Mouse (Mus musculus) brain, embryonic 18.5 days (tissue): ENCODE measurements at regions not wholly inside any gene's neighbourhood (a gene's known extent, or its start where the extent isn't known, plus 50 kb on each side); places are given as distances from the start of the nearest gene placed in this dataset.
A peak's percentile ranks its signal among the peaks of the same experiment; 100 is the strongest.
"Not testable (repeated sequence)": the region's sequence is repeated elsewhere in the genome, so short reads cannot be mapped to it uniquely, and the experiment has no call there.

Source experiments
- DNase-seq: peaks from one replicate; pipeline ENCODE4 v3.0.0-alpha.2; 2012; ENCODE audit warnings: low read depth, low spot score

GRCm38 (mm10) chrX:157107747-157108146 lies 307.4 kb downstream of the Phex start:
- no peak for DNase-seq

GRCm38 (mm10) chrX:157080025-157080424 lies 335.1 kb downstream of the Phex start:
- no peak for DNase-seq

DNA sequence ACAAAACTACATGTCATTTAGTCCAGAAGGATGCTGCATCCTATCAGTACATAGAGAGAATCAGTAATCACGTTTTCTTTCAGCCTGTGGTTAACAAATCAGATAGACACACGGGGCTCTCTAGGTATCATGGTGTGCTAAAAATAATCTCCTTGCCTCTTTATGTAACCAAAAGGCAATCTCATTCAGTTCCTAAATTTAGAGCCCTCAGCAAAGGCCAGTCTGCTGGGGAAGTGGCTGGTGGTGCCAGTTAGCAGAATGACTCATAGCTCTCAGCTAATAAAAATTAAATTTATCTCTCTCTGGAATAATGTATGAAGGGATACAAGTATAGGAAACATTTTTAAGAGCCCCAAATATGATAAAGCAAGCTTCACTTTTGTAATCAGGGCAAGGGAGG lies 335.5 kb downstream of the Phex start:
- no peak for DNase-seq

DNA sequence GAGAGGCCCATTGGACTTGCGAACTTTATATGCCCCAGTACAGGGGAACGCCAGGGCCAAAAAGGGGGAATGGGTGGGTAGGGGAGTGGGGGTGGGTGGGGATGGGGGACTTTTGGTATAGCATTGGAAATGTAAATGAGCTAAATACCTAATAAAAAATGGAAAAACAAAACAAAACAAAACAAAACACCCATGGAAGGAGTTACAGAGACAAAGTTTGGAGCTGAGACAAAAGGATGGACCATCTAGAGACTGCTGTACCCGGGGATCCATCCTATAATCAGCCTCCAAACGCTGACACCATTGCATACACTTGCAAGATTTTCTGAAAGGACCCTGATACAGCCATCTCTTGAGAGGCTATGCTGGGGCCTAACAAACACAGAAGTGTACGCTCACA lies 337.1 kb downstream of the Phex start:
- not testable (repeated sequence) for DNase-seq

GRCm38 (mm10) chrX:157076193-157076592 lies 338.9 kb downstream of the Phex start:
- no peak for DNase-seq

DNA sequence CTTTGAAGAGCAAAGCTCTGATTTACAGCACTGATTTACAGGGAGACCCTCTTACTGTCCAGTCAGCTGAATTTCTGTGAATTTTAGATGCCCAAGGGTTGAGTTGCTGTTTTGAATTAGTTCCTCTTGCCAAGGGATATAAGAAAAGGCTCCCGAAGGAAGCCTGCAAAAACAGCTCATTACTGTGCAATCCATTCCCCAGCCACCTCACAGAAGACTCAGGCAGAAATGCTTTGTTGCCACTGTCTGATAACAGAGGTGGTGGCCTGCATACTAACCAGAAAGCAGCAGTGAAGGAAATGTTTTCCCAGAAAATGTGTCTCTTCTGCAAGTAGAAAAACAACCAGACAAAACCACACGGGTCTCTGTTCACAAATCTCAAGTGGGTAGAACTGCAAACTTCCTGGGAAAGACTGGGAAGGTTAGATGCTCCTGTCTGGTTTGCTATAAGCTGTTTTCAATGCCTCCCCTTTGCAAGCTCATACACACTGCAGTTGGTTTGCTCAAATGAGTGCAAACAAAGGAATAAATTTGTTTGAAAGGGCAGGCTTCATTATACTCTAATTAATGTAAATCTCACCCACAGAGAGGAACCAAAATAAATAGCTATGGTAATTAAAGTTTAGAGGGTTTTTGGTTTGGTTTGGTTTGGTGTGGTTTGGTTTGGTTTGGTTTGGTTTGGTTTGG lies 363.3 kb downstream of the Phex start:
- peak; percentile 4 for DNase-seq

DNA sequence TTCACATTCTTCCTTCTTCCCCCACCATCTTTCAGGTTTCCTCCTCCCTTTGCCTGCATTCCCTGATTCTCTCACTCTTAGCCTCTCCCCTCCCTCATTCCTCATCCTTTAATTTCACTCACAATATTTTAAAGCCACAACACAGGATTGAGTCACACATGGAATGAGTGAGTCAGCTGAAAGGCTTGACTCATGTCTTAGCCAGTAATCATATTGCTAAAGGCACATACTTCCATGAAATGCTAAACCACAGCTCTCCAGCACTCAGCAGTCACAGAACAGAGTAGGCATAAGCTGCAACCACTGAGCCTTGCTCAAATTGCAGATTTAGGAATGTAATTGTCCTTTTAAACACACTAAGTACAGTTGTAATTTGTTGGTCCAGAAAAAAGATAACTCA lies 386.2 kb downstream of the Phex start:
- DNase-seq, result no peak

- no peak for DNase-seq
These were observed 390.8 kb downstream of the Phex start for GRCm38 (mm10) chrX:157024343-157024742.

DNA sequence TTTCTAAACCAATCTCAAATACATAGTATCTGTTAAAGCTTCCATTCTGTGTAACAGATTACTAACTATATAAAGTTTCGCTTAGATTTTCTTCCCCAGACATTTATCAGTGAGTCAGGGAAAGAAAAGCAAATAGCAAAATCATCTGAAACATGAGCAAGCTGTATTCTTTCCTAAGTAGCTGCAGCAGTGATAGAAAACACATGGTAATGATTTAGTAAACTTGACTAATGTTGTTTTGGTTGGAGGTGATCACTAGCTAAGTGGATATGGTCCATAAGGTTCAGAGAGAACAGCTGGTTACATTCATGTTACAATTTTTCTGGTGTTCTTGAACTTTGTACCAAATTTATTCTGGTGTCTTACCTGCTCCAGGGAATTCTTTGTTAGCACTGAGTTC lies 393.3 kb downstream of the Phex start:
- no peak for DNase-seq

GRCm38 (mm10) chrX:157020337-157020736 lies 394.8 kb downstream of the Phex start:
- no peak for DNase-seq

DNA sequence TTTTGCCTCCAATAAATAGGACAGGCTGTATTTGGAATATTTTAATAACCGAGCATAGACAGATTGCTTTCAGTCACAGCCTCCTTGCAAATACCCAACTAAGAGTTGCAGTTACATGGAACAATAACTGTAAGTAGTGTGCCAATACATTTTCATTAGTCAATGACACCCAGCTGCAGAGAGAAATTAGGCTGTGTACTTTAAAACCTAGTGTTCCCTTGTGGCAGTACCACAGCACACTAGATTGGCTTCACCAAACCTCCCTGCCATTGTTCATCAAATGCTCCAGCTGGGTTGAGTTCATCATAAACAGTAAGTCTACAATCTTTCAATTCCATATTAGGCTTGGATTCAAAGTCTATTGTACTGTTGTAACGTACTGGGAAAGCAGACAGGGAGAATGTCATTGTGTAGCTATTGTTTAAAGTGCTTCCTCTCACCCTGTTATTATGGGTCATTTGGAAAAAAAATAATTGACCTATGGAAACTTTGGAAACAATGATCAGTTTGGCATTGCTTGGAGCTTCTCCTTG lies 425.1 kb downstream of the Phex start:
- no peak for DNase-seq

DNA sequence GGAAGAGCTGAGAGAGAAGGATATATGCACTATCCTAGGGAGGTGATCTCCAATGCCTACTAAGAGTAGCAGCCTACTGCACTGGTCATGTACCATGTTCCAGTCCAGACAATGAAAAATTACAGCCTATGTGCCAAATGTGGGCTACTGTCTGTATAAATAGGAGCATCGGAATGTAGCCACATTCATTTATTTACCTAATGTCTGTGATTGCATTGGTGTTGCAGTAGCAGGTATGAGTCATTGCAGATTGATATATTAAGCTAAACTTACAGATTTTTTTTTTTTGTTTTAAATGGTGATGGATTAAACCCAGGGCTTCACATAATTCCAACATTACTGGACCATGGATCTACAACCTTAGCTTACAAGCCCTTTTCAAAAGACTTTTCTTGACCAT lies 468.0 kb downstream of the Phex start:
- DNase-seq, result no peak

- no peak for DNase-seq
These were observed 470.9 kb downstream of the Phex start for GRCm38 (mm10) chrX:156944223-156944622.

- no peak for DNase-seq
These were observed 501.7 kb downstream of the Phex start for GRCm38 (mm10) chrX:156913363-156913762.
